Mouse (Mus musculus): Measurements from ENCODE around the gene Zfp9. TPM values are rescaled to one million over a fixed set of nuclear protein-coding genes. Genes with fewer than 3 reads are reported as not detected.

Zfp9 gene
- polyA plus RNA-seq, 1 experiment from 2014 or later: 1.1 TPM

- Histone ChIP-seq H3K4me2 (no peak overlapping the region), H3K4me3 (replicated peaks) (no peak overlapping the region), H3K9me3 (replicated peaks) (no peaks in the 10 kb centered on the region), H3K27me3 (no peaks in the 10 kb centered on the region), H3K27ac (no peak overlapping the region), H3K4me1 (replicated peaks) (no peaks in the 10 kb centered on the region), H3K36me3 (peaks cover 28% of the 10 kb centered on the region), H3K9ac (no peak overlapping the region)
- DNase-seq (no peak), ATAC-seq (ENCODE audit: low read depth) (no peak)
- WGBS (ENCODE audit: insufficient replicate concordance): 66% methylated on average over 4 of the region's 4 CpGs
Observed at GRCm38 (mm10) chr6:118431502-118431901, 47.6 kb downstream of the Zfp9 start.

GRCm38 (mm10) chr6:118426666-118427065 lies 52.5 kb downstream of the Zfp9 start:
- H3K27me3 ChIP-seq: no peaks in the 10 kb centered on the region
- no peak overlapping the region for H3K27ac ChIP-seq
- 63% methylated on average over 1 of the region's 1 CpGs for WGBS (ENCODE audit: insufficient replicate concordance)
- no peak overlapping the region for H3K9ac ChIP-seq
- H3K36me3 ChIP-seq: peaks cover 22% of the 10 kb centered on the region
- H3K4me2 ChIP-seq: no peak overlapping the region
- no peak for ATAC-seq (ENCODE audit: low read depth)
- no peak for DNase-seq
- H3K9me3 ChIP-seq (replicated peaks): no peaks in the 10 kb centered on the region
- H3K4me1 ChIP-seq (replicated peaks): no peaks in the 10 kb centered on the region
- H3K4me3 ChIP-seq (replicated peaks): no peak overlapping the region

- DNase-seq (peak; percentile 89), ATAC-seq (ENCODE audit: low read depth) (peak; percentile 97)
- Histone ChIP-seq H3K4me3 (replicated peaks) (peak within 1 kb of the TSS; percentile 91), H3K4me2 (peak within 1 kb of the TSS; percentile 75), H3K9ac (peak within 1 kb of the TSS; percentile 91), H3K27me3 (no peaks in the 10 kb centered on the region), H3K9me3 (replicated peaks) (no peaks in the 10 kb centered on the region), H3K36me3 (peaks cover 32% of the 10 kb centered on the region), H3K4me1 (replicated peaks) (peaks cover 15% of the 10 kb centered on the region), H3K27ac (peak within 1 kb of the TSS; percentile 76)
- WGBS (ENCODE audit: insufficient replicate concordance): under 1% methylated on average over 67 of the region's 67 CpGs
Observed at GRCm38 (mm10) chr6:118419050-118419920, 59.8 kb downstream of the Zfp9 start, which contains the start of gene Bms1. Gene Bms1 (minus strand): TSS chr6:118419474.

Small RNA genes within 50 kb of the gene (microRNA-seq; reads per million reads assigned to microRNA genes)
- gene Gm25953: not detected

Other genes with a start within 250 kb of the Zfp9 start
- gene Bms1, start 59.8 kb downstream of the Zfp9 start, polyA plus RNA-seq (2015; fragmentation: Nextera tagmentation; extraction: Ambion mirVana): 23.1 and 30.0 TPM in 2 replicates
- 1.2 and 1.6 TPM in 2 replicates for gene Zfp248, start 23.8 kb downstream of the Zfp9 start, polyA plus RNA-seq (2015; fragmentation: Nextera tagmentation; extraction: Ambion mirVana)
- gene Ankrd26, start 82.9 kb upstream of the Zfp9 start, polyA plus RNA-seq (2015; fragmentation: Nextera tagmentation; extraction: Ambion mirVana): 8.0 and 9.0 TPM in 2 replicates

Data from liver, embryonic 13.5 days (tissue).